Mouse (Mus musculus): ENCODE data around the gene Hdgfl1. TPM values are rescaled to one million over a fixed set of nuclear protein-coding genes. Genes with fewer than 3 reads are reported as not detected.

Hdgfl1 gene
- polyA plus RNA-seq (2015; fragmentation: Nextera tagmentation; extraction: Ambion mirVana): not detected in 2 replicates

DNA sequence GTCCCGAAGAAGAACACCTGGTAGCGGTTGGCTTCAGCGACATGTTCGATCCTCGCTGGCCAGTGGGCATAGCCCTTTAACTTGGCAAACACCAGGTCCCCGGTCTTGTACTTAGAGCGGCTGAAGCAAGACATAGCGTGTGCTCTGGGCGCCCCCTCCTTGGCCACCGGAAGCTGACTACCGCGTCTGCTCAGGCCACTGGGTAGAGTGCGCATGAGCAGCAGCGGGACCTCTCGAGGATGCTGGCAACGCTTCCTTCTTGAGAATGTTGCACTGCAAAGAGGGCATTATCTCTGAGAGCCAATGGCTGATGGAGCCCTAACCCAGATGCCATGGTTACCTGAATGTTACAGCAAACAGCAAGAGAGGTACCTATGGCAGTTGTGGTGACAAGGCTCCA lies at the start of gene Hdgfl1:
Gene Hdgfl1, minus strand, starts transcription at position 211 of the 400 bp plus-strand sequence.

Measured in neural tube, postnatal 0 days (tissue).